Mouse (Mus musculus) layer of hippocampus, adult 2 months (tissue): ENCODE results near the gene Gdnf. TPM values are rescaled to one million over a fixed set of nuclear protein-coding genes. Genes with fewer than 3 reads are reported as not detected.

Source experiments
- DNase-seq, 2 experiments: peaks; one replicate each; pipeline ENCODE4 v3.0.0; 2022; ENCODE audit warnings: low spot score in 2 of 2
- H3K27ac ChIP-seq: fragments of 200-600 bp; 2 replicates; pipeline ENCODE4 v1.8.1; 2022
- H3K4me3 ChIP-seq: fragments of 200-600 bp; 2 replicates; pipeline ENCODE4 v1.8.1; 2022; ENCODE audit warnings: mild to moderate bottlenecking
- CTCF ChIP-seq: fragments of 200-600 bp; conservative IDR thresholded peaks from 2 replicates; pipeline ENCODE4 v1.8.1; 2022; ENCODE audit warnings: antibody characterized with exemption, mild to moderate bottlenecking, moderate library complexity
- total RNA-seq, 2 experiments: library from RNA; stranded (reverse); gene quantifications; 2 replicates each; pipeline ENCODE4 v1.2.3; 2021

Gene Gdnf
- total RNA-seq, 2 experiments from 2014 or later: 0.15 to 0.25 TPM

DNA sequence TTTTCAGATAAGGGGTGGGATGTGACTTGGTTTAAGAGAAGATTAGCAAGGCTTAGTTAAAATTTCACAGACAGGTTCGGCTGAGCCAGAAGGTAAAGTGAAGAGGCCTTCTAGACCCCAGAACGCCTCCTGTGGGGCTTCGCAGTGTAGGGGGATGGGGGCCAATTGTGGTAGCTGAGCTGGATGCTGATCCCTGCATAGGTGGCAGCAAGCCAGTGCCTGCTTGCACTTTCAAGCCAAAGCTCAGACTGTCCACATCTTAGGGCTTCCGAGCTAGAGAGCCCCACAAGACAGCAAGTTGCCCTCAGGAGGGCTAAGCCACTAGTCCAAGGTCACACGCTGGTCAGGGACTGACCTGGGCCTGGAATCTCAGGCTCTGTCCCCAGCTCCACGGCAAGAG, 13.2 kb downstream of the Gdnf start:
- no peak overlapping the region for H3K27ac ChIP-seq
- no peak overlapping the region for H3K4me3 ChIP-seq
- TF ChIP-seq CTCF: no peak
- no peak for DNase-seq

DNA sequence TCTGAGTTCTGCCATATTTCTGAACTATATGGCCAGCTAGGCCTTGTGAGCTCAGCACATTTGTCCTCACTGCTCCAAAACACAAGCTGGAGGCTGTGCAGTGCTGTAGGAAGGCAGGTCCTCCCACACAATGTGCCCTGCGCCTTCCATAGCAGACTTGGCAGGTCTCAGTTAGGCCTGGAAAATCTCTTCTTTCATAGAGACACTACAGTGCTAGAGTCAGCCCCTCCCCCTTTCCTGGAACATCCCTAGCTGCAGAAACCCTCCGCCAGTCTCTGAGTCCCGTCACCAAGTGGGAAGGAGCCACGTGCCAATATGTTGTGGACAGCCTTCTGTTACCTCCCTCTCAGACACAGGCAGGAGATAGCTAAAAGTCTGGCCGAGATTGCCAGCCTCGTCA, 14.9 kb downstream of the Gdnf start:
- Histone ChIP-seq H3K27ac (no peak overlapping the region), H3K4me3 (no peak overlapping the region)
- DNase-seq: no peak
- no peak for TF ChIP-seq CTCF

DNA sequence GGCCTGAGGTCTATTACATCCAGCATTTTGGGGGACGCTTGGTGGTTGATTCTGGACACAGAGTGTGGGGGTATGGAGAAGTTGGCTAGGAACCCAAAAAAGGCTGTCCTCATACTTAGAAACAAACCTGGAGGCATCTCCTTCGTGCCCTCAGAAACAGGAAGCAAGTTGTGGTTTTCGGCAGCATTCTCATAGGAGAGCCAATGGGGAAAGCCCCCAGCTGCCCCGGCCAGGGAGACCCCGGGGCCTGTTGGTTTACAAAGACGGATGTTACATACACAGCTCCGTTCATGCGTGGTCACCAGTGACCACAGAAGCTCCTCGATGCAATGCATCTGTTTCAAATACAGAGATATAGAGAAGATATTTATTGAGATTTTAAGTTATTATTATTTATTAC, 24.8 kb downstream of the Gdnf start:
- DNase-seq: no peak
- Histone ChIP-seq H3K27ac (no peak overlapping the region), H3K4me3 (no peak overlapping the region)
- TF ChIP-seq CTCF: no peak

DNA sequence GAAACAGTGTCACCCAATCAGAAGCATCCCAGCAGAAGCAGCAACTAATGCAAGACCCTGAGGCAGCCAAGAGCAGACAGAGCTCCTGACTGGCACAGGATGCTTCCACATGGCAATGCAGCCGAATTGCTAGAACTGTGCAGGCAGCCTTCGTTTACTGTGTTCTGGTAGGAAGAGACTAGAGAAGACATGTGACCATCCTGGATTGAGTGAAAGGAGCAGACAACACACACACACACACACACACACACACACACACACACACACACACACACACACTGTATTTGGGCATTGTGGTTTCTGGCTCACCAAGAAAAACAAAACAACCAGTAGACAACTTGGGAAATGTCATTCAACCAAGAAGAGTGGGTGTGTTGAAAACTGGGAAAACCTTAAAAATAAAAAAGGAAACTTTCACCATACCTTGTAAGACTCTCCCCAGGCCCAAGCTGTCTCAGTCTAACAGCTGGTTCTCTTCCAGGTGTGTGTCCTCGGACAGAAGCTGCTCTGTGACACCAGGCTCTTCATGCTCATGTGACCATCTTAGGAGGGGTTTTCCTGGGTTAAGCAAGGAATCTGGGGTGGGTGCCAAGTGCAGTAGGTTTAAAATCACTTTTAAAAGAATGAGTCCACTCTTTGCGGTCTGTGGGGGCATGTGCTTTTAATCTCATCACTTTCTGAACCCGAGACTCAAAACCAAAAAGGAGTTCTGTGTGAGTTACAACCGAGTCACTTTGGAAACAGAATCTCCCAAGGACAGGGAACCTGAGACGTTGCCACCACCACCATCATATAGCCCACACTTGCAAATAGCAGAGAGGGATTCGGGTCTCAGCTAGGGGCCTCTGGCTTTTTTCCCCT, 27.6 kb downstream of the Gdnf start:
- Histone ChIP-seq H3K4me3 (no peak overlapping the region), H3K27ac (no peak overlapping the region)
- TF ChIP-seq CTCF: no peak
- DNase-seq: no peak

DNA sequence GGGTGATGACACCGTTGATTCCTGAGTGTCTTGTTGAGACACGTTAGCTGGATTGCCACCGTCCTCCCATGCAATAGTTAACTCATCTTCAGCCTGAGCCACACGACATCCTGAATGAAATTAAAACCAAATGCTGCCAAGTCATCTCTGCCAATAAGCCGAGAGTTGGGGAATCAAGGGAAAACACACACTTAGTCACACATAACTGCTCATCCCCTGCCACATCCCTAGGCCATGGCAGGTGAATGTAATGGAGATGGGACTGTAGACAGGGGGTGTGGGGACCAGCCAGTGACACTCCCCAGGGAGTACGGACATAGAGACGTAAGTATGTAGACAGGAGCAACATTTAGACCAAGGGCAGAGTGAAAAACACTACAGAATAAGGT, 28.3 kb downstream of the Gdnf start:
- no peak overlapping the region for H3K4me3 ChIP-seq
- DNase-seq: no peak
- H3K27ac ChIP-seq: no peak overlapping the region
- TF ChIP-seq CTCF: no peak

DNA sequence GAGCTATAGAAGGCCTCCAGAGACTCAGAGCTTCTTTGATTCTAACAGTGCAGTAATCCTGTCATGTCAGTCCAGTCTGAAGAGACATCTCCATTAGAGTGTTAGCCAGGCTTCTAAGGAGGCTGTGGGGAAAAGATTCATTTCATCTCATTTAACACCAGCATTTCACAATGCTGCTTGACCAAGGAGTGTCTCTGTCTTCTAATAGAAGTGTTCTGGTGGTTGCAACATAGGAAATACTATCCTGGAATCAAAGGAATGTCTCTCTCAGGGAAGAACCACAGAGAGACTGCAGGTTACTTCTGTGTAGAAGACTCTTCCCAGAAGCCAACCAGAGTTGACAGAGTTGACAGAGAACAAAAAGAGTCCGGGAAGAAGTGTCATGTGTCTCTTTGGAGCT, 31.0 kb downstream of the Gdnf start:
- H3K27ac ChIP-seq: no peak overlapping the region
- no peak for DNase-seq
- TF ChIP-seq CTCF: no peak

DNA sequence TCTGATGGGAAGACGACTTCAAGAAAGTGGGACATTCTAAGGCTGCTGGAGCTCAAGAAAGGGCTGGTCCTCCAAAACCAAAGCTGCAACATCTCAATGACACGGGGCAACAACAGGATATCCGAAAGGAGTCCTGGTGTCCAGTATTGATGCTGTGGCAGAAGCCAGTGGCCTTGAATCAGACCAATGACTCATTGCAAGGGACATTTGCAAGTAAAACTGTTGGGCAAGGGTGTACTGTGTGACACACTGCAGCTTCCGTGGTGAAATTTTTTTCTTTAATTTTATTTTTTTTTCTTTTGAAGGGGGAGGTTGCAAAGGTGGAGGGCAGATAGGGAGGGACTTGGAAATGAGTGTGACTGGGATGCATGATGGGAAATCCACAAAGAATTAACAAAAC, 31.8 kb downstream of the Gdnf start:
- Histone ChIP-seq H3K27ac (no peak overlapping the region), H3K4me3 (no peak overlapping the region)
- TF ChIP-seq CTCF: no peak
- no peak for DNase-seq

More for the DNA sequence above, 31.0 kb downstream of the Gdnf start:
- no peak overlapping the region for H3K4me3 ChIP-seq

DNA sequence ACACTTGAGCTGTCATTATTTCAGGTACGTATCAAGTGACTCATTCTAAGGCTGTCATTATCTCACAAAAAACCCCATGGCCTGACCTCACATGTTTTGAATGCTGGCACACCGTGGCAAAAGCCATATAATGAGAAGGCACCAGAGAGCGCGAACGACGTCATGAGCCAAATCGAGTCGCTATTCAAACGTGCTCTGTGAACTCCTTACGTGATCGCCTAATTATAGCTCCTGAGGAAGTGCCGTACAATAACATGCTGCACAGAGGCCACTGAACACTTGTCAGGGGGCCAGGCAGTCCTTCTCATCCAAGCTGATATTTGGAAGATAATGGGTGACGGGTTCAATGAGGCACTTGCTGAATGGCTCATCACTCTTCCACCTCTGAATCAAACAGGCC, 46.8 kb downstream of the Gdnf start:
- Histone ChIP-seq H3K4me3 (no peak overlapping the region), H3K27ac (no peak overlapping the region)
- no peak for DNase-seq
- TF ChIP-seq CTCF: no peak

DNA sequence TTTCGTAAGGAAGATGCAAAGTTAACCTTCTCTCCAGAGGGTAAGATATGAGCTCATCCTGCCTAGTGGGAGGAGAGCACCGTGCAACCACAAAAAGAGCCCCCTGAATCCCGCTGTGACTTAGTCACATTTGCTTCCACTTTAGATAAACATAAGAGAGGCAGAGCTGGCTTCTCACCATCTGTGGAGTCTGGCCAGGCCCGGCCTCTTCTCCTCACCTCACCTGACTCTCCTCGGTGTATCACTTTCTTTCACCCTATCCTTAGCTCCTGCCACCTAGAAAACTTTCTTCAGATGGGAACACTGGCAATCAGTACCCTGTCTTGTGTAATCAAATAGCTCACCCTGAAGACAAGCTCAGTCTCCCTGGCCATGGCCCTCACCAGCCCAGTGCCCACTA, 48.2 kb downstream of the Gdnf start:
- no peak overlapping the region for H3K4me3 ChIP-seq
- TF ChIP-seq CTCF: no peak
- H3K27ac ChIP-seq: no peak overlapping the region
- DNase-seq: no peak

DNA sequence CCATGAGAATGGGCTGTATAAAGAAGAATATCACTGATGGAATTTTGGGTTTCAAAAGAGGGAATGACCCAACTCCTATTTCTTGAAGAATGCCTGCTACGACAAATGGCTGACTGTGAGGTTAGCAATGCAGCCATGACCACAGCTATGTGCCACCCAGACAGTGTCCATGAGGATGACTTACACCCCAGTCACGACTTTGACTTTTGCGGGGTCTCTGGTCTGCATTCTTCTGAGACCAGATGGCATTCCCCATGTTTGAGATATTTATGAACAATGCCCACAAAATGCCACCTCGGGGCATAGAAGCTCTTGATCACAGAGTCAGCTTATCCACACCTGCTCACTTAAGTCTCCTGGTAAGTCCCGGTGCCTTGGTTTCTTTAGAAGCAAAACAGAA, 52.2 kb downstream of the Gdnf start:
- TF ChIP-seq CTCF: no peak
- no peak overlapping the region for H3K4me3 ChIP-seq

DNA sequence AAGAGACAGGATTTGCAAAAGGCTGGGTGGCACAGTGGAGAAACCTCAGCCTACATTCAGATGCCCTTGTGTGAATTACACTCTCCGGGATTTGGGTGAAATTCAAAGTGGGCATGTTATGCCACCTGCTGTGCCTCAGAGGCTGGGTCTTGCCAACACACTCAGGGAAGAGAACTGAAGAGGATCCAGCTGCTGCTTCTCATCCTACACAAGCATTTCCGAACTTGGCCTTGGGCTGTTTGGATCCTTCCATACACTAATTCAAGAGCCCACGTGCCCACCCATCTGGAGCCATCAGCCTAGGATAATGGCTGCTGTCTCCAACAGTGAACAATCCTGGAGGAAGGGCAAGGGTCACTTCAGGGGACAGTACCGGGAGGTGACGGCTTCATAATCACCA, 52.7 kb downstream of the Gdnf start:
- Histone ChIP-seq H3K4me3 (no peak overlapping the region), H3K27ac (no peak overlapping the region)
- DNase-seq: no peak
- TF ChIP-seq CTCF: no peak

More for the DNA sequence above, 52.2 kb downstream of the Gdnf start:
- no peak overlapping the region for H3K27ac ChIP-seq
- DNase-seq: no peak

DNA sequence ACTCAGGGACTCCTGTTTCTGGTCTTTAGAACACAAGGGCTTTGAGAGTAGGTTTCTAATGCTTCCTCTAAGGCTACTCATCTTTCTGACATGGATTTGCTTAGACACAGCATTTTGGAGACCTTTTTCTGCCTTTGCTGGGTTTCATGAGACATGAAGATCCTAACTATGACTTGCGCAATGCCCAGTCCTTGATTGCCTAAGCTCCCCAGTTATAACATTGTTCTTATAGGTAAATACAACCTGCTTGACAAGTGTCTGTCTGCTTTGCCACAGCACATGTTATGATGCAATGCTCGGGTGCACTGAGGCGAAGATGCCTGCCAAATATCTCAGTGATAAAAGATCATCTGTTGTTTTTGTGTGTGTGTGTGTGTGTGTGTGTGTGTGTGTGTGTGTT, 54.7 kb downstream of the Gdnf start:
- no peak for DNase-seq
- H3K4me3 ChIP-seq: no peak overlapping the region
- TF ChIP-seq CTCF: no peak
- H3K27ac ChIP-seq: no peak overlapping the region

DNA sequence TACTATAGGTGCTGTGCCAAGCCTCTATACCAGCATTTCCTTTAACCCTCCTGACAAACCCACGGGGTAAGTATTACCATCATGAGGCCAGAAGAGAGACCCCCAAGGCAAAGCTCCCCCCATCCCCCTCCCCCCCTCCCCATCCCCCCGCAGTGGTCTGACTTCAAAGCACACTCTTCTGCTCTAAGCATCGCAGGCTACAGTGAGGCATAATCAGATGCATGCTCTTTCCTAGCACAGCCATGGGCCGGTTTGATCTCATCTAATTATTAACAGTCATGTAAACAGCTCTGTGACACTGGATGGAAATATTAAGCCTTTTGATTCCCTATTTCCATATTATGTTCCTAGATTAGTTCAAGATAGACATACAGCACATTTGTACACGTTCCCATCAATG, 61.8 kb downstream of the Gdnf start:
- TF ChIP-seq CTCF: no peak
- Histone ChIP-seq H3K4me3 (no peak overlapping the region), H3K27ac (no peak overlapping the region)
- DNase-seq: no peak

DNA sequence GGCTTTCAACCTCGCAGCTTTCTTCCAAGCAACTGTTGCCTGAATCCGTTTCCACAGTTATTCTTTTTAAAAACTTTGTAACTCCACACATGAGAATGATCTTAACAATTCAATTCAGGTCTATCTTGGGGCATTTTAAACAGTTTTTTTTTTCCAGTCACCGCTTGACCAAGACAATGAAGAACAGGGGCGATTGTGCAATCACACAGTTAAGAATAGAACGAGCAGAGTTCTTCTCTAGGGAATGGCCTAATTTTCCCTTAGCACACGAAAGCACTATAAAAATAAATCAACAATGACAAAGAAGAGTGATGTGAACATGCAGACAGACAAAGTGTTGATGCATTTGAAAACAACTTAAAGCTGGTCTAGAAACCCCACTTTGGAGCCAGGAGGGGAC, 65.2 kb downstream of the Gdnf start:
- DNase-seq: no peak
- Histone ChIP-seq H3K4me3 (no peak overlapping the region), H3K27ac (no peak overlapping the region)
- no peak for TF ChIP-seq CTCF
